Mouse (Mus musculus) cerebellum, adult 2 months (tissue): ENCODE measurements around the gene Tbc1d22b.

ENCODE experiments used
- CTCF ChIP-seq: fragments of 200-500 bp; IDR thresholded peaks from 2 replicates; pipeline ENCODE4 v1.5.1; 2011; ENCODE audit warnings: low read depth, mild to moderate bottlenecking, control low read depth, low read length, moderate library complexity, borderline replicate concordance; ENCODE audit not compliant: insufficient read depth
- POLR2A ChIP-seq: fragments of 200-500 bp; IDR thresholded peaks from 2 replicates; pipeline ENCODE4 v1.6.1; 2011; ENCODE audit warnings: low read length, control low read depth, borderline replicate concordance; ENCODE audit not compliant: insufficient read depth

GRCm38 (mm10) chr17:29640971-29641370 lies 91.4 kb downstream of the Tbc1d22b start:
- no peak for TF ChIP-seq POLR2A
- no peak for TF ChIP-seq CTCF
